Mouse (Mus musculus) liver, embryonic 14.5 days (tissue): ENCODE data around the gene Ubtd1.

Experiments used
- CTCF ChIP-seq: IDR thresholded peaks from 2 replicates; pipeline ENCODE4 v1.5.1; 2016; ENCODE audit warnings: antibody characterized with exemption, low read depth, control low read depth
- EP300 ChIP-seq: IDR thresholded peaks from 2 replicates; pipeline ENCODE4 v1.6.1; 2016; ENCODE audit warnings: antibody characterized with exemption, low read depth

- TF ChIP-seq CTCF, result no peak
- TF ChIP-seq EP300, result no peak
Observed at GRCm38 (mm10) chr19:42036357-42036756, 54.8 kb downstream of the Ubtd1 start.
